Mouse (Mus musculus) myocyte (in vitro differentiated cells): ENCODE data around the gene Psme4. TPM values are rescaled to one million over a fixed set of nuclear protein-coding genes. Genes with fewer than 3 reads are reported as not detected.
A peak's percentile ranks its signal among the peaks of the same experiment; 100 is the strongest.

Source experiments
- H3K27me3 ChIP-seq: one replicate; pipeline ENCODE4 v1.6.1; 2011; ENCODE audit not compliant: control insufficient read depth, insufficient read depth, insufficient read length
- H3K36me3 ChIP-seq: one replicate; pipeline ENCODE4 v1.6.1; 2011; ENCODE audit not compliant: control insufficient read depth, insufficient read depth
- H3K4me2 ChIP-seq: one replicate; pipeline ENCODE4 v1.6.1; 2011; ENCODE audit warnings: low read depth, control low read depth
- H3K4me3 ChIP-seq: one replicate; pipeline ENCODE4 v1.5.1; 2011; ENCODE audit warnings: mild to moderate bottlenecking, control low read depth, moderate library complexity
- H3K79me2 ChIP-seq: one replicate; pipeline ENCODE4 v1.6.1; 2011; ENCODE audit not compliant: control insufficient read depth, insufficient read depth
- H3ac ChIP-seq: one replicate; pipeline ENCODE4 v1.6.1; 2011; ENCODE audit not compliant: control insufficient read depth, insufficient read length
- CEBPB ChIP-seq: IDR thresholded peaks from 2 replicates; pipeline ENCODE4 v1.6.1; 2011; ENCODE audit warnings: mild to moderate bottlenecking, moderate library complexity; ENCODE audit not compliant: poor library complexity, insufficient read depth, severe bottlenecking
- E2F4 ChIP-seq: IDR thresholded peaks from one replicate; pipeline ENCODE4 v1.6.1; 2011; ENCODE audit warnings: mild to moderate bottlenecking, control low read depth, moderate library complexity; ENCODE audit not compliant: insufficient read depth
- MAX ChIP-seq: IDR thresholded peaks from one replicate; pipeline ENCODE4 v1.6.1; 2011; ENCODE audit warnings: low read depth, mild to moderate bottlenecking, control low read depth
- MYOD1 ChIP-seq, 3 experiments: IDR thresholded peaks; one replicate each; pipeline ENCODE4 v1.6.1; 2011; ENCODE audit warnings: control low read depth in 2 of 3, low read depth in 2 of 3, mild to moderate bottlenecking in 2 of 3, moderate library complexity in 1 of 3; ENCODE audit not compliant: insufficient read length in 2 of 3, control insufficient read depth in 1 of 3
- MYOG ChIP-seq, 3 experiments: IDR thresholded peaks; one replicate each; pipeline ENCODE4 v1.6.1; 2011; ENCODE audit warnings: control low read depth in 2 of 3, low read depth in 2 of 3, mild to moderate bottlenecking in 2 of 3; ENCODE audit not compliant: insufficient read length in 2 of 3, control insufficient read depth in 1 of 3, insufficient read depth in 1 of 3
- POLR2A ChIP-seq: IDR thresholded peaks from one replicate; pipeline ENCODE4 v1.6.1; 2011; ENCODE audit warnings: low read depth, mild to moderate bottlenecking, control low read depth, moderate library complexity; ENCODE audit not compliant: insufficient read length
- POLR2AphosphoS2 ChIP-seq: IDR thresholded peaks from one replicate; pipeline ENCODE4 v1.6.1; 2011; ENCODE audit warnings: low read depth, control low read depth; ENCODE audit not compliant: insufficient read length
- REST ChIP-seq: IDR thresholded peaks from one replicate; pipeline ENCODE4 v1.6.1; 2011; ENCODE audit warnings: mild to moderate bottlenecking, control low read depth, moderate library complexity; ENCODE audit not compliant: insufficient read depth, insufficient read length
- SRF ChIP-seq: IDR thresholded peaks from one replicate; pipeline ENCODE4 v1.6.1; 2011; ENCODE audit warnings: low read depth; ENCODE audit not compliant: control insufficient read depth, insufficient read length
- TCF12 ChIP-seq: IDR thresholded peaks from one replicate; pipeline ENCODE4 v1.6.1; 2011; ENCODE audit warnings: mild to moderate bottlenecking, control low read depth; ENCODE audit not compliant: poor library complexity, insufficient read depth, severe bottlenecking
- TCF3 ChIP-seq: IDR thresholded peaks from one replicate; pipeline ENCODE4 v1.6.1; 2011; ENCODE audit warnings: low read depth, control low read depth; ENCODE audit not compliant: insufficient read length
- USF1 ChIP-seq: IDR thresholded peaks from one replicate; pipeline ENCODE4 v1.6.1; 2011; ENCODE audit warnings: low read depth, mild to moderate bottlenecking, control low read depth, moderate library complexity
- polyA plus RNA-seq: library from polyadenylated mRNA; unstranded; fragments of >200 nt; fragmentation: generic; extraction: Trizol; gene quantifications from one replicate; pipeline ENCODE4 v1.2.1, GENCODE M21; 2012; ENCODE audit warnings: missing spikeins

Psme4 gene
- polyA plus RNA-seq, 1 experiment, result 15.9 TPM

GRCm38 (mm10) chr11:30899312-30899711 lies 127.8 kb downstream of the Psme4 start:
- Histone ChIP-seq H3K4me3 (no peak overlapping the region), H3K79me2 (no peaks in the 10 kb centered on the region), H3K4me2 (no peak overlapping the region), H3ac (no peak overlapping the region), H3K36me3 (no peaks in the 10 kb centered on the region), H3K27me3 (no peaks in the 10 kb centered on the region)
- TF ChIP-seq REST, result no peak
- TF ChIP-seq E2F4, result no peak
- no peak for TF ChIP-seq TCF12
- no peak for TF ChIP-seq MYOD1 (IDR thresholded peaks at IDR 0.05; ENCODE audit: control insufficient read depth in 1 of 3, insufficient read length in 2 of 3, low read depth in 2 of 3)
- no peak for TF ChIP-seq MYOG (IDR thresholded peaks at IDR 0.05; ENCODE audit: control insufficient read depth in 1 of 3, insufficient read depth in 1 of 3, insufficient read length in 2 of 3, low read depth in 2 of 3)
- TF ChIP-seq POLR2AphosphoS2, result no peak
- TF ChIP-seq TCF3, result no peak
- TF ChIP-seq POLR2A, result no peak
- TF ChIP-seq MAX, result no peak
- TF ChIP-seq USF1, result no peak
- TF ChIP-seq CEBPB, result no peak
- no peak for TF ChIP-seq SRF

DNA sequence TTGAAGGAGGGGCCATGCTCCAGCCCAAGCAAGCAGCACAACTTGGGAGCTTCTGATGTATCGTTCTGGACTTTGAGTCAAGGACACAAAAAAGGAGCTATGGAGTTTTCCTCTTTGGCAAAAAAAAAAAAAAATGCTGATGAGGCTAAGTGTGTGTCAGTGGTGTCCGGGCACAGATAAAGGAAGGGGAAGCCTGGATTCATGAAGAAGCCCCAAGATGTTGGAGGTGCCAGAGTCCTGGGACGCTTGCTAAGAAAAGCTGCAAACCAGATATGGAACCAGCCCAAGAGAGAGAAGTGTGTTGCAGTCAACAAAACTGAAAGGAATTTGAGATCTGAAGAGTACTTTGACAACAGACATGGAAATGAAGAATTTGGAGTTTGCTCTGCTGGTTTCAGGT lies 140.8 kb downstream of the Psme4 start:
- Histone ChIP-seq H3K4me3 (no peak overlapping the region), H3ac (no peak overlapping the region), H3K27me3 (no peaks in the 10 kb centered on the region), H3K4me2 (no peak overlapping the region), H3K36me3 (no peaks in the 10 kb centered on the region), H3K79me2 (no peaks in the 10 kb centered on the region)
- TF ChIP-seq E2F4, result no peak

GRCm38 (mm10) chr11:30920641-30921040 lies 149.1 kb downstream of the Psme4 start:
- no peak for TF ChIP-seq TCF12
- TF ChIP-seq USF1, result no peak
- TF ChIP-seq POLR2A, result no peak
- no peak for TF ChIP-seq CEBPB
- TF ChIP-seq POLR2AphosphoS2, result no peak
- no peak for TF ChIP-seq MYOD1 (IDR thresholded peaks at IDR 0.05; ENCODE audit: control insufficient read depth in 1 of 3, insufficient read length in 2 of 3, low read depth in 2 of 3)
- TF ChIP-seq MAX, result no peak
- TF ChIP-seq E2F4, result no peak
- no peak for TF ChIP-seq REST
- no peak for TF ChIP-seq MYOG (IDR thresholded peaks at IDR 0.05; ENCODE audit: control insufficient read depth in 1 of 3, insufficient read depth in 1 of 3, insufficient read length in 2 of 3, low read depth in 2 of 3)
- TF ChIP-seq SRF, result no peak
- TF ChIP-seq TCF3, result no peak
- H3K79me2 ChIP-seq, result no peaks in the 10 kb centered on the region
- H3K4me2 ChIP-seq, result no peak overlapping the region

GRCm38 (mm10) chr11:30923283-30923682 lies 151.8 kb downstream of the Psme4 start:
- TF ChIP-seq MYOD1 (IDR thresholded peaks at IDR 0.05; ENCODE audit: control insufficient read depth in 1 of 3, insufficient read length in 2 of 3, low read depth in 2 of 3) (no peak), POLR2A (no peak), TCF12 (no peak), CEBPB (no peak), REST (no peak), USF1 (no peak), MYOG (IDR thresholded peaks at IDR 0.05; ENCODE audit: control insufficient read depth in 1 of 3, insufficient read depth in 1 of 3, insufficient read length in 2 of 3, low read depth in 2 of 3) (no peak), POLR2AphosphoS2 (peak; percentile 40)
- H3K79me2 ChIP-seq, result no peaks in the 10 kb centered on the region
- H3K4me3 ChIP-seq, result no peak overlapping the region
- no peaks in the 10 kb centered on the region for H3K27me3 ChIP-seq
- no peak overlapping the region for H3K4me2 ChIP-seq
- no peak overlapping the region for H3ac ChIP-seq
- H3K36me3 ChIP-seq, result peaks cover 18% of the 10 kb centered on the region

More at GRCm38 (mm10) chr11:30920641-30921040, 149.1 kb downstream of the Psme4 start:
- H3ac ChIP-seq, result no peak overlapping the region
- H3K27me3 ChIP-seq, result no peaks in the 10 kb centered on the region
- H3K36me3 ChIP-seq, result peaks cover 6% of the 10 kb centered on the region
- H3K4me3 ChIP-seq, result no peak overlapping the region

DNA sequence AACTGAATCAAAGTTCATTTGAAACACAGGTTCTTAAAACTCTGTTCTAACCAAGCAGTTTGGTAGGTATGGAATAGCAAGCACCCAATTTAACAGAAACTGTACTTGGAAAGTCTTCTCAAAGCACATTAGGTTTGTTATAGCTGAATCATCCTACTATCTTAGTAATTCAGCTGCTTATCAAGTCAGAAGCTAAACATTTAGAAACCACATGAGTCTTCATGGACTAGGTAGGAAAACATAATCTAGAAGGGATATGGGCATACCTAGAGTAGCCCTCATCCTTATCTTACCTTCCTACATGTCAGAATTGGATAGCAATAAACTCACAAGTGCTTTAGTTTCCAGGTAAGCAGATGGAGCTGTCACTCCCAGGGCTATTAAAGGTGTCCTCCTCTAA lies 156.6 kb downstream of the Psme4 start:
- TF ChIP-seq SRF (no peak), TCF3 (no peak), REST (no peak), MYOD1 (IDR thresholded peaks at IDR 0.05; ENCODE audit: control insufficient read depth in 1 of 3, insufficient read length in 2 of 3, low read depth in 2 of 3) (no peak)
- H3K4me3 ChIP-seq, result no peak overlapping the region
- no peaks in the 10 kb centered on the region for H3K27me3 ChIP-seq
- H3ac ChIP-seq, result no peak overlapping the region
- H3K4me2 ChIP-seq, result no peak overlapping the region
- peaks cover 34% of the 10 kb centered on the region for H3K36me3 ChIP-seq
- no peaks in the 10 kb centered on the region for H3K79me2 ChIP-seq
